Mouse (Mus musculus) heart, embryonic 15.5 days (tissue): ENCODE measurements around the gene Prnp. TPM values are rescaled to one million over a fixed set of nuclear protein-coding genes. Genes with fewer than 3 reads are reported as not detected.

Experiments used
- ATAC-seq: fragments of 200-750 bp; cut with Nextera tagmentation; replicated peaks from 2 replicates; pipeline ENCODE4 v1.8.0; 2017; ENCODE audit warnings: low read depth, moderate TSS enrichment; ENCODE audit not compliant: insufficient number of reproducible peaks, insufficient read depth, low FRiP score
- H3K27ac ChIP-seq: fragments of 300-500 bp; sonication (generic); 2 replicates; pipeline ENCODE4 v1.5.1; 2015; ENCODE audit warnings: mild to moderate bottlenecking, inconsistent platforms
- H3K27me3 ChIP-seq: fragments of 300-500 bp; sonication (generic); 2 replicates; pipeline ENCODE4 v1.6.1; 2015; ENCODE audit warnings: inconsistent platforms
- H3K36me3 ChIP-seq: fragments of 300-500 bp; sonication (generic); 2 replicates; pipeline ENCODE4 v1.6.1; 2015; ENCODE audit warnings: mild to moderate bottlenecking, inconsistent platforms
- H3K4me1 ChIP-seq: fragments of 300-500 bp; sonication (generic); replicated peaks from 2 replicates; pipeline ENCODE4 v1.6.1; 2015; ENCODE audit warnings: inconsistent platforms
- H3K4me2 ChIP-seq: fragments of 300-500 bp; sonication (generic); 2 replicates; pipeline ENCODE4 v1.6.1; 2015; ENCODE audit warnings: inconsistent platforms, mild to moderate bottlenecking, moderate library complexity
- H3K4me3 ChIP-seq: fragments of 300-500 bp; sonication (generic); 2 replicates; pipeline ENCODE4 v1.5.1; 2015; ENCODE audit warnings: mild to moderate bottlenecking, inconsistent platforms
- H3K9ac ChIP-seq: fragments of 300-500 bp; sonication (generic); 2 replicates; pipeline ENCODE4 v1.6.1; 2015; ENCODE audit warnings: mild to moderate bottlenecking, inconsistent platforms
- H3K9me3 ChIP-seq: fragments of 300-500 bp; sonication (generic); replicated peaks from 2 replicates; pipeline ENCODE4 v1.6.1; 2016; ENCODE audit warnings: inconsistent platforms
- WGBS: fragments of 180-500 bp; shearing (Covaris S2); methylation state at CpG from one replicate; pipeline ENCODE4 v1.1.7; 2015; ENCODE audit warnings: mixed read lengths; 5-methylcytosine and 5-hydroxymethylcytosine counted together
- polyA plus RNA-seq: library from polyadenylated mRNA; unstranded; fragments of >200 nt; fragmentation: Nextera tagmentation; extraction: Ambion mirVana; gene quantifications from 2 replicates; pipeline ENCODE4 v1.2.1, GENCODE M21; 2015

Prnp gene
- polyA plus RNA-seq, 1 experiment from 2014 or later: 106 TPM

- H3K36me3 ChIP-seq: no peaks in the 10 kb centered on the region
- peak within 1 kb of the TSS; percentile 4; the same call in 1 of the 2 replicates for H3K4me2 ChIP-seq
- H3K4me1 ChIP-seq: peaks cover 34% of the 10 kb centered on the region
- peaks cover 17% of the 10 kb centered on the region; the same call in 1 of the 2 replicates for H3K27me3 ChIP-seq
- 0 out of 2 replicates have a peak within 1 kb of the TSS, but pooled peaks have one; percentile 3 for H3K4me3 ChIP-seq
- 0 out of 2 replicates have a peak within 1 kb of the TSS, but pooled peaks have one; percentile 26 for H3K27ac ChIP-seq
- 8% methylated on average over 11 of the region's 11 CpGs for WGBS
- H3K9ac ChIP-seq: no peak within 1 kb of the TSS
- H3K9me3 ChIP-seq: no peaks in the 10 kb centered on the region
- ATAC-seq: no peak; the same call in 1 of the 2 replicates
These were observed 40.9 kb downstream of the Prnp start, which contains the start of gene Prnd for GRCm38 (mm10) chr2:131950598-131951095. Prnd (plus strand) TSS chr2:131950861.

GRCm38 (mm10) chr2:131952456-131952855, 42.7 kb downstream of the Prnp start:
- H3K4me3 ChIP-seq: peak overlapping the region; percentile 31; the same call in 1 of the 2 replicates
- ATAC-seq: no peak
- peak overlapping the region; percentile 60 for H3K4me2 ChIP-seq
- no peaks in the 10 kb centered on the region for H3K9me3 ChIP-seq
- H3K4me1 ChIP-seq: peaks cover 34% of the 10 kb centered on the region
- peaks cover 17% of the 10 kb centered on the region; the same call in 1 of the 2 replicates for H3K27me3 ChIP-seq
- H3K36me3 ChIP-seq: no peaks in the 10 kb centered on the region
- H3K27ac ChIP-seq: no peak overlapping the region
- 41% methylated on average over 2 of the region's 2 CpGs for WGBS
- no peak overlapping the region for H3K9ac ChIP-seq

GRCm38 (mm10) chr2:131952961-131953538, 43.3 kb downstream of the Prnp start:
- Histone ChIP-seq H3K27me3 (peaks cover 17% of the 10 kb centered on the region; the same call in 1 of the 2 replicates), H3K4me3 (peak overlapping the region; percentile 31), H3K4me2 (peak overlapping the region; percentile 60), H3K36me3 (no peaks in the 10 kb centered on the region), H3K4me1 (peaks cover 34% of the 10 kb centered on the region), H3K27ac (no peak overlapping the region), H3K9ac (peak overlapping the region; percentile 23; the same call in 1 of the 2 replicates), H3K9me3 (no peaks in the 10 kb centered on the region)
- no peak for ATAC-seq
- WGBS: 16% methylated on average over 29 of the region's 29 CpGs

- peak overlapping the region; percentile 31 for H3K4me3 ChIP-seq
- no peak overlapping the region for H3K27ac ChIP-seq
- no peak for ATAC-seq
- no peak overlapping the region for H3K9ac ChIP-seq
- WGBS: 86% methylated on average over 4 of the region's 4 CpGs
- peak overlapping the region; percentile 60 for H3K4me2 ChIP-seq
- H3K36me3 ChIP-seq: no peaks in the 10 kb centered on the region
- H3K9me3 ChIP-seq: no peaks in the 10 kb centered on the region
- H3K27me3 ChIP-seq: peaks cover 17% of the 10 kb centered on the region; the same call in 1 of the 2 replicates
- H3K4me1 ChIP-seq: peaks cover 34% of the 10 kb centered on the region
These were observed 44.0 kb downstream of the Prnp start for GRCm38 (mm10) chr2:131953711-131954110.

GRCm38 (mm10) chr2:131954835-131955234, 45.1 kb downstream of the Prnp start:
- H3K27ac ChIP-seq: peak overlapping the region; percentile 49
- H3K4me3 ChIP-seq: peak overlapping the region; percentile 47
- peaks cover 17% of the 10 kb centered on the region; the same call in 1 of the 2 replicates for H3K27me3 ChIP-seq
- 30% methylated on average over 9 of the region's 9 CpGs for WGBS
- H3K9ac ChIP-seq: no peak overlapping the region
- no peaks in the 10 kb centered on the region for H3K36me3 ChIP-seq
- H3K4me2 ChIP-seq: peak overlapping the region; percentile 73
- peaks cover 34% of the 10 kb centered on the region for H3K4me1 ChIP-seq
- H3K9me3 ChIP-seq: no peaks in the 10 kb centered on the region
- ATAC-seq: peak; percentile 71

GRCm38 (mm10) chr2:131955264-131955663, 45.5 kb downstream of the Prnp start:
- H3K27me3 ChIP-seq: peaks cover 17% of the 10 kb centered on the region; the same call in 1 of the 2 replicates
- H3K9ac ChIP-seq: peak overlapping the region; percentile 14; the same call in 1 of the 2 replicates
- H3K27ac ChIP-seq: peak overlapping the region; percentile 49
- peaks cover 30% of the 10 kb centered on the region for H3K4me1 ChIP-seq
- ATAC-seq: no peak; the same call in 1 of the 2 replicates
- H3K4me2 ChIP-seq: peak overlapping the region; percentile 73
- H3K9me3 ChIP-seq: no peaks in the 10 kb centered on the region
- H3K4me3 ChIP-seq: peak overlapping the region; percentile 47
- H3K36me3 ChIP-seq: no peaks in the 10 kb centered on the region
- 3% methylated on average over 17 of the region's 17 CpGs for whole genome bisulfite sequencing

- Histone ChIP-seq H3K27me3 (peaks cover 17% of the 10 kb centered on the region; the same call in 1 of the 2 replicates), H3K9me3 (no peaks in the 10 kb centered on the region), H3K27ac (no peak overlapping the region), H3K4me2 (no peak overlapping the region), H3K4me3 (no peak overlapping the region), H3K36me3 (no peaks in the 10 kb centered on the region), H3K9ac (no peak overlapping the region), H3K4me1 (peaks cover 24% of the 10 kb centered on the region)
- WGBS: 70% methylated on average over 7 of the region's 7 CpGs
- ATAC-seq: no peak
These were observed 46.9 kb downstream of the Prnp start for GRCm38 (mm10) chr2:131956336-131957256.

GRCm38 (mm10) chr2:131957731-131958222, 48.0 kb downstream of the Prnp start:
- Histone ChIP-seq H3K36me3 (no peaks in the 10 kb centered on the region), H3K4me1 (peaks cover 19% of the 10 kb centered on the region), H3K9me3 (no peaks in the 10 kb centered on the region), H3K27me3 (peaks cover 12% of the 10 kb centered on the region; the same call in 1 of the 2 replicates), H3K4me3 (no peak overlapping the region), H3K4me2 (no peak overlapping the region), H3K27ac (no peak overlapping the region), H3K9ac (no peak overlapping the region)
- ATAC-seq: no peak
- WGBS: 38% methylated on average over 9 of the region's 9 CpGs

GRCm38 (mm10) chr2:131961671-131962070, 51.9 kb downstream of the Prnp start:
- Histone ChIP-seq H3K4me3 (no peak overlapping the region), H3K36me3 (no peaks in the 10 kb centered on the region), H3K9me3 (no peaks in the 10 kb centered on the region), H3K4me1 (no peaks in the 10 kb centered on the region), H3K27ac (no peak overlapping the region), H3K9ac (no peak overlapping the region), H3K27me3 (no peaks in the 10 kb centered on the region), H3K4me2 (no peak overlapping the region)
- WGBS: 72% methylated on average over 2 of the region's 2 CpGs
- ATAC-seq: no peak

- WGBS: 80% methylated on average over 2 of the region's 2 CpGs
- no peak overlapping the region for H3K4me3 ChIP-seq
- no peaks in the 10 kb centered on the region for H3K27me3 ChIP-seq
- no peaks in the 10 kb centered on the region for H3K36me3 ChIP-seq
- no peaks in the 10 kb centered on the region for H3K9me3 ChIP-seq
- no peak overlapping the region for H3K27ac ChIP-seq
- H3K4me2 ChIP-seq: no peak overlapping the region
- H3K9ac ChIP-seq: no peak overlapping the region
- no peaks in the 10 kb centered on the region for H3K4me1 ChIP-seq
- no peak for ATAC-seq
These were observed 60.9 kb downstream of the Prnp start for GRCm38 (mm10) chr2:131970597-131970996.

- no peak overlapping the region for H3K9ac ChIP-seq
These were observed 61.4 kb downstream of the Prnp start for GRCm38 (mm10) chr2:131971098-131971497.

More at GRCm38 (mm10) chr2:131971098-131971497, 61.4 kb downstream of the Prnp start:
- 71% methylated on average over 4 of the region's 4 CpGs for WGBS
- H3K27me3 ChIP-seq: no peaks in the 10 kb centered on the region
- no peak for ATAC-seq
- no peak overlapping the region for H3K27ac ChIP-seq
- H3K4me3 ChIP-seq: no peak overlapping the region
- H3K4me2 ChIP-seq: no peak overlapping the region
- H3K36me3 ChIP-seq: no peaks in the 10 kb centered on the region
- H3K9me3 ChIP-seq: no peaks in the 10 kb centered on the region
- H3K4me1 ChIP-seq: no peaks in the 10 kb centered on the region
